Mouse (Mus musculus): ENCODE results near the gene Zbtb40. TPM values are rescaled to one million over a fixed set of nuclear protein-coding genes. Genes with fewer than 3 reads are reported as not detected.

Gene Zbtb40
- total and polyA plus RNA-seq, 3 experiments: 2.7 to 7.1 (median 6.7) TPM

- Histone ChIP-seq H3K27me3 (replicated peaks) (peaks cover 100% of the 10 kb centered on the region), H3K9ac (ENCODE audit: insufficient read depth, low read depth) (no peak overlapping the region), H3K27ac (ENCODE audit: insufficient read depth, low read depth) (no peak overlapping the region), H3K4me3 (replicated peaks in 1 of 3; ENCODE audit: low read depth in 2 of 3, low read length in 2 of 3, poor library complexity in 1 of 3) (no peak overlapping the region), H3K4me1 (ENCODE audit: control insufficient read depth in 1 of 2, insufficient read depth in 2 of 2) (peaks cover 0 to 6% of the 10 kb centered on the region in 2 experiments; a peak in 1 of 4 replicates), H3K4me2 (ENCODE audit: insufficient read depth, low read depth, poor library complexity, severe bottlenecking) (no peak overlapping the region), H3K36me3 (replicated peaks in 1 of 2; ENCODE audit: control insufficient read depth in 1 of 2, insufficient read depth in 1 of 2, low read length in 1 of 2) (no peaks in the 10 kb centered on the region), H3K79me2 (replicated peaks; ENCODE audit: control insufficient read depth, extremely low read depth, insufficient read depth, poor library complexity, severe bottlenecking) (no peaks in the 10 kb centered on the region), H3K9me3 (replicated peaks; ENCODE audit: low read length) (no peaks in the 10 kb centered on the region)
- no peak for DNase-seq (ENCODE audit: extremely low read depth)
- no peak for TF ChIP-seq RAD21 (IDR thresholded peaks at IDR 0.05; ENCODE audit: low read depth, low read length)
- TF ChIP-seq ZNF384 (IDR thresholded peaks at IDR 0.05; ENCODE audit: low read depth, low read length): no peak
- no peak for TF ChIP-seq ZMIZ1 (IDR thresholded peaks at IDR 0.05; ENCODE audit: low read depth, low read length)
- no peak for TF ChIP-seq TCF12 (IDR thresholded peaks at IDR 0.05; ENCODE audit: low read depth, low read length)
- TF ChIP-seq IRF4 (IDR thresholded peaks at IDR 0.05; ENCODE audit: low read depth, low read length): no peak
- TF ChIP-seq E2F4 (IDR thresholded peaks at IDR 0.05; ENCODE audit: insufficient replicate concordance, low read depth, low read length): no peak
- no peak for TF ChIP-seq ZKSCAN1 (IDR thresholded peaks at IDR 0.05; ENCODE audit: borderline replicate concordance, low read depth, low read length)
- no peak for TF ChIP-seq PAX5 (IDR thresholded peaks at IDR 0.05; ENCODE audit: low read length)
- no peak for TF ChIP-seq NRF1 (IDR thresholded peaks at IDR 0.05; ENCODE audit: low read depth, low read length)
- no peak for TF ChIP-seq MAX (IDR thresholded peaks at IDR 0.05; ENCODE audit: low read length)
- no peak for TF ChIP-seq HCFC1 (IDR thresholded peaks at IDR 0.05; ENCODE audit: low read depth, low read length)
- no peak for TF ChIP-seq ELF1 (IDR thresholded peaks at IDR 0.05; ENCODE audit: low read depth, low read length)
- no peak for TF ChIP-seq POLR2A (IDR thresholded peaks at IDR 0.05; ENCODE audit: low read depth, low read length)
- TF ChIP-seq UBTF (IDR thresholded peaks at IDR 0.05; ENCODE audit: low read depth, low read length): no peak
- no peak for TF ChIP-seq POLR2AphosphoS2 (IDR thresholded peaks at IDR 0.05; ENCODE audit: low read depth, low read length)
- no peak for TF ChIP-seq CHD2 (IDR thresholded peaks at IDR 0.05; ENCODE audit: low read length)
- TF ChIP-seq BHLHE40 (IDR thresholded peaks at IDR 0.05; ENCODE audit: low read depth, low read length): no peak
- TF ChIP-seq KAT2A (IDR thresholded peaks at IDR 0.05; ENCODE audit: insufficient replicate concordance, low read length): no peak
- TF ChIP-seq MEF2A (IDR thresholded peaks at IDR 0.05; ENCODE audit: borderline replicate concordance, low read depth, low read length): no peak
- TF ChIP-seq USF1 (IDR thresholded peaks at IDR 0.05; ENCODE audit: low read depth, low read length): no peak
- in situ Hi-C loops (cut with MboI; ENCODE audit: low pct_ligation_motif_present, low pct_unique_long_range_greater_than_20kb, low sequenced_read_pairs): no loop called here
- dilution Hi-C loops (cut with MboI; ENCODE audit: extremely low pct_ligation_motif_present, extremely low pct_unique_long_range_greater_than_20kb, low sequenced_read_pairs): no loop called here
Observed at GRCm38 (mm10) chr4:136937935-136938334, 110.7 kb downstream of the Zbtb40 start.

DNA sequence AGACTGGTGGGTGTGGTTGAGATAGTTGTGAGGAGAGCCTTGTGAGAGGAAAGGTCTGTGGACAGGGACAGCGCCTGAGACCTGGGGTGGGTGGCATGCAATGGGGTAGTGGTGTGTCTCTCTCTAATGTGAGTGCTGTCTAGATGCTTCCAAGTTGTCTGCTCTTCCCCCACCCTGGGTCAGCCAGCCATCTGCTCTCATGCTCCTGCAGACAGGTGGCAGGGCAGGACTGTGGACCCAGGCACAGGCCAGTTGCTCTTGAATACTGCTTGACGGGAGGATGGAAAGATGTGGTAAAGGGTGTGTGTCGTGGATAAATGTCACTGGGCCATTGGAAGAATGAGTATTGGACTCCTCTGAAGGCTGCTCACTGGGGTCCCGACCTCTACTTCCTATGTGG lies 111.3 kb downstream of the Zbtb40 start:
- DNase-seq (ENCODE audit: extremely low read depth): no peak
- H3K9me3 ChIP-seq (replicated peaks; ENCODE audit: low read length): no peaks in the 10 kb centered on the region
- no peak overlapping the region for H3K9ac ChIP-seq (ENCODE audit: insufficient read depth, low read depth)
- in situ Hi-C loops (cut with MboI; ENCODE audit: low pct_ligation_motif_present, low pct_unique_long_range_greater_than_20kb, low sequenced_read_pairs): no loop called here
- peaks cover 100% of the 10 kb centered on the region for H3K27me3 ChIP-seq (replicated peaks)
- no peaks in the 10 kb centered on the region for H3K36me3 ChIP-seq (replicated peaks in 1 of 2; ENCODE audit: control insufficient read depth in 1 of 2, insufficient read depth in 1 of 2, low read length in 1 of 2)
- no peaks in the 10 kb centered on the region for H3K79me2 ChIP-seq (replicated peaks; ENCODE audit: control insufficient read depth, extremely low read depth, insufficient read depth, poor library complexity, severe bottlenecking)
- peaks cover 0 to 6% of the 10 kb centered on the region in 2 experiments; a peak in 1 of 4 replicates for H3K4me1 ChIP-seq (ENCODE audit: control insufficient read depth in 1 of 2, insufficient read depth in 2 of 2)
- H3K4me3 ChIP-seq (replicated peaks in 1 of 3; ENCODE audit: low read depth in 2 of 3, low read length in 2 of 3, poor library complexity in 1 of 3): no peak overlapping the region
- TF ChIP-seq RAD21 (IDR thresholded peaks at IDR 0.05; ENCODE audit: low read depth, low read length) (peak; percentile 5), BHLHE40 (IDR thresholded peaks at IDR 0.05; ENCODE audit: low read depth, low read length) (no peak), CTCF (conservative IDR thresholded peaks at IDR 0.05 in 1 of 2, IDR thresholded peaks at IDR 0.05 in 1 of 2; ENCODE audit: low read depth in 2 of 2, low read length in 2 of 2) (peak in 1 of 2 experiments; percentile 11; a peak in 1 of 4 replicates), NELFE (IDR thresholded peaks at IDR 0.05; ENCODE audit: low read depth, low read length) (no peak)
- H3K27ac ChIP-seq (ENCODE audit: insufficient read depth, low read depth): no peak overlapping the region
- dilution Hi-C loops (cut with MboI; ENCODE audit: extremely low pct_ligation_motif_present, extremely low pct_unique_long_range_greater_than_20kb, low sequenced_read_pairs): no loop called here
- no peak overlapping the region for H3K4me2 ChIP-seq (ENCODE audit: insufficient read depth, low read depth, poor library complexity, severe bottlenecking)

Measured in CH12.LX (cell line).